Mouse (Mus musculus): ENCODE data around the gene Acadvl. TPM values are rescaled to one million over a fixed set of nuclear protein-coding genes. Genes with fewer than 3 reads are reported as not detected.

Gene Acadvl
- total RNA-seq, 2 experiments from 2014 or later, result 1,326 to 1,372 TPM

DNA sequence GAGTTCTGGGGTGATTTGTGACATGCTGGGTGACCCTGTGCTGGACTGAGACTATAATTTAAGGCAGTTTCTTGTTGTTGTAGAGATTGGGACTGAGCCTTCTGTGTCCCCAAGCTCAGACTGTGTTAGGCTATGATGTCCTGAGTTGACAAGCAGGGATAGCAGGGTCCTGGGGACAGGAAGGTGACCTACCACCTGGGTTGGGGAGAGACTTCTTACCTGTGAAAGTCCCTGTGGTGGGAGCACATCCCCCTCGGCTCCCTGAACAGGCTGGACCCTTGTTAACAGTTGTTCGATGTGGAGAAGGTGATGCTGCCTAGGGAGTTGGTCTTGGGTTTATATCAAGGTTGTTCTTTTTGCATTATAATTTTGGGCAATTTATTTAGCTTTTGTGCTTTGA is 12.7 kb downstream of the Acadvl start:
- no peak for DNase-seq

DNA sequence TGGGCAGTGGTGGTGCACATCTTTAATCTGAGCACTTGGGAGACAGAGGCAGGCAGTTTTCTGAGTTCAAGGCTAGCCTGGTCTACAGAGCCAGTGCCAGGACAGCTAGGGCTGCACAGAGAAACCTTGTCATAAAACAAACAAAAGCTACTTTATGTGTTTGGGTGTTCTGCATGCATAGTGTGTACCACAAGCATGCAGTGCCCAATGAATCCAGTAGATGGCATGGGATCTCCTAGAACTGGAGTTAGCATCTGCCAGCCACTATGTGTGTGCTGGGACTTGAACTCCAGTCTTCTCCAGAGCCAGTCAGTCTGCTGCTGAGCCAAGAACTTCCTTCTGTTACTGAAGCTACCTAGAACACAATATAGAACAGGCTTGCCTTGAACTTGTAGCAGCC is 13.3 kb downstream of the Acadvl start:
- DNase-seq, result no peak

DNA sequence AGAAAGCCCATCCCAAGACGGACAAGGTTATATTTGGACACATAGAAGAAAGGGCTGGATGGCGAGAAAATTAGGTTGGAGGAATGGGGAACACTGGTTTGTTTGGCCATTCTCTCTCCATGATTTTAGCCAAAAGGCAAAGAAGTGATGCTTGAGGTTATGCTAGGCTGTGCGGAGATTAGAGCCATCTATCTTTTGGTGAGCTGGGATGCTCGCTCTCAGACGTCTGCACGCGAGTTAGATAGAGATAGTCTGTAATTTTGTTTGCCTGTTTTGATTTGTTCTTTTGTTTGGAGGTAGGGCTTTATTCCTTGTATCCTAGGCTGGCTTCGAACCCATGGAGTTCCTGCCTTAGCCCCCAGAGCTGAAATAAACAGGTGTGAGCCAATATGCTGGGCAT is 14.1 kb downstream of the Acadvl start:
- DNase-seq, result no peak

DNA sequence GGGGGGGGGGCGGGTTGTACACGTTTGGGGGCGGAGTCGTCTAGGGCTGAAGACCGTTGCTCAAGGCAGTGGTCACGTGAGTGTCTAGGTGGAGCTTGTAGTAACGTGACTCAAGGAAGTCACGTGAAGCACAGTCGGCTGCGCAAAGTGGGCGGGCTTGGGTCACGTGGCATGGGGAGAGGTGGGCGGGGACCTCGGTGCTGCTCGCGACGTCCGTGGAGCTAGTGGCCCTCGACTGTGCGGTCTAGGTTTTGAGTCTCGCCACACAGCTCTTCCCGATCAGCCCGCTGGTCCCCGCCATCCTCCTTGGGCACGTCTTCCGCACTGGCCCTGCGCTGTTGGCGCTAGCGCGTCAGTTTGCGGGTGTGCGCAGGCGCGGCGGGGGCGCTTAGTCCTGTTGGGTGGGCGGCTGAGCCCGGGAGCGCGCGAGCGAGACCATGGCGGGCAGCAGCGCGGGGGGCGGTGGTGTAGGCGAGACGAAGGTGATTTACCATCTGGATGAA is 14.8 kb downstream of the Acadvl start, which contains the start of gene Dvl2:
Gene Dvl2, plus strand, starts transcription at position 200 of the 503 bp plus-strand sequence.
- peak; percentile 91 to 94 for DNase-seq

DNA sequence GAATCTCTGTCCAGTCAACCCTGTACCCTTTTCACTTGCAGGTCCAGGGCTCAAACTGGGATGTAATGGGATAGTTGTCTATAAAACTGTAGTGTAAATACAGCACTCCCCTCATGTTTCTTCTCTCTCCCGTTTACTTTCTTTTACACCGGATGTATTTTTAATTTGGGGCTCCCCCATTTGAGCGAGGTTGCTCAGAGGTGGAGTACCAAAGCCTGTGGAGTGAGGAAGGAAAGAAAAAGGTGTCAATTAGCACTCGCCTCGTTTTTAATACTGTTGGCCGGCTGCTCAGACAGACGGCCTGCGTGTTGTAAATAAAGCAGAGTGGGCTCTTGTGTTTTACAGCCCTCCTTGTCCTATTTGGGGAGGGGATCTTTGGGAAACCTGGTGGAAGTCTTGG is 15.5 kb downstream of the Acadvl start:
- no peak for DNase-seq

DNA sequence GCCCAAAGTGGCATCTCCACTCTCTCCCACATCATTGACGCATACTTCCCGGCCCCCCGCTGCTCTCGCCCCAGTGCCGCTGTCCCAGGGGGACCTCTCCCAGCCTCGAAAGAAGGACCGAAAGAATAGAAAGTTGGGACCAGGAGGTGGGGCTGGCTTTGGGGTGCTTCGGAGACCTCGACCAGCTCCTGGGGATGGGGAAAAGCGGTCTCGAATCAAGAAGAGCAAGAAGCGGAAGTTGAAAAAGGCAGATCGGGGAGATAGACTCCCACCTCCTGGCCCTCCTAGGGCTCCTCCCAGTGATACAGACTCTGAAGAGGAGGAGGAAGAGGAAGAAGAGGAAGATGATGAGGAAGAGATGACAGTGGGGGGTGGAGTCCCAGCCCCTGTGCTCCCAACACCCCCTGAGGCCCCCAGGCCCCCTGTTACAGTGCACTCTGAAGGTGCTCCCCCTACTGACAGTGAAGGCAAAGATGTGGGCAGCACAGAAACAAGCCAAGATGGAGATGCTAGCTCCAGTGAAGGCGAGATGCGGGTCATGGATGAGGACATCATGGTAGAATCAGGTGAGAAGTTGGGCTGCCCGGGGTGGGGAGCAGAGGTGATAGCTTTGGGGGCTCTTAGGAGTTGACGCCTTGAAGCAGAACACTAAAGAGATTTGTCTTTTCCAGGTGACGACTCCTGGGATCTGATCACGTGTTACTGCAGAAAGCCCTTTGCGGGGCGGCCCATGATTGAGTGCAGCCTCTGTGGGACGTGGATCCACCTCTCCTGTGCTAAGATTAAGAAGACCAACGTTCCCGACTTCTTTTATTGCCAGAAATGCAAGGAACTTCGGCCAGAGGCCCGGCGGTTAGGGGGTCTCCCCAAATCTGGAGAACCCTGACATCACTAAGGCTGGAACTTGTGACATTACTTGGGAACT is 16.4 kb downstream of the Acadvl start:
- peak in 1 of 2 experiments; percentile 28 for DNase-seq

DNA sequence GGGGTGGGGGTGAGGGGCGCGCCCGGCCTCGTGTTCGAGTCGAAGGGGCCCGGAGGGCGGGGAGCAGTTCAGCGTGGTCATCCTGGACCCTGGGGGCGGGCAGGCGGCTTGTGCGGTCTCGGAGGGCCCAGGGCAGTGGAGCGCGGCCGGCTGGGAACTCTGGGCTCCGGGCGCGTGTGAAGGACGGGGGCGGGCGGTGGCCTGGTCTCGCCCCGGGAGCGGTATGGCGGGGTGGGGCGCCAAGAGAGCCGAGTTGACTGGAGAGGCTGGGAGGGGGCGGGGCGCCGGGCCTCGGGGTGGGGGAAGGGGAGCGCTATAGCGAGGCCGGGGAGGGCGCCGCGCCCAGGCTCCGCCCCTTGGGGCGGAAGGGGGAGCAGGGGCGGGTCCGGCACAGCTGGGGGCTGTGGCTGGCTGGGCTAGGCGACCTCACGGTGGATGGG is 18.1 kb downstream of the Acadvl start:
- peak; percentile 92 to 94 for DNase-seq

DNA sequence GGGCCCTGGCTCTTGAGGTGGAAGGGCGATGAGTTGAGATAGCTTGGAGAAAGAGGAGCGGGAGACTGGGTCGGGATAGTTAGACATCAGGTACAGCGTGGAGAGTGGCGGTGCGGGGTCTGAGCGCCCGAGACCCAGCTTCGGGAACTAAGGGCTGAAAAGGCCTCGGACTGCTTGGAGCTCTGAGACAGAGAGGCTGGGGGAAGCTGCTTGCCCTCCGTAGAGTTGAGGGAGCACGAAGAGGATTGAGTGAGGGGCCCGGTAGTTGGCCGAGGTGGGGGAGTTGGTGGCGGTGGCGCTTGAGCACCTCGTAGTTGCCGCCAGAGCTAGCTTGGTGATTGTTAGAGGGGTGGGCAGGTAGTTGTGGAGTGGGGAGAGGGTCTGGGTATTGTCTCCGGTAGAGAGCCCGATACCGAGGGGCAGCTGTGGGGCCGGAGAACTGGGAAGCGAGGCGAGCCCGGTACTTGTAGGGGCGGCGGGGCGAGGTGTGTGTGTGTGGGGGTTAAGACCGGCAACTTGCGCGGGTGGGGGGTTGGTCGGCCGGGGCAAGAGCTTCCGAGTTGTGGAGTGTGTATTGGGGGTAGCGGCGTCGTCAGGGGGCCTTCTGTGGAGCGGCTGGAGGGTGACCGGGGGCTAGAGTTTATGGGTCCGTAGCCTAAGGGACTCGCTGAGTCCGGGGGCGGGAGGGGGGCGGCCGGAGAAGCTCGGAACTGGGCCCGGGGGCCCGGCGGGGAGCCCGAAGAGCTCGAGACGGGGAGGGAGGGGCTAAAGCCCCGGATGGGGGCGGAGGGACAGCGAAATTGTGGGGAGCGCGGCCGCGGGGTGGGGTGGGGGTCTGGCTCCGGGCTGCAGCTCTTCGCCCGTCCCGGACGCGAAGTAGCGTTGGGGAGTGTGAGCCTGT is 18.8 kb downstream of the Acadvl start:
- DNase-seq, result peak; percentile 57 to 71

DNA sequence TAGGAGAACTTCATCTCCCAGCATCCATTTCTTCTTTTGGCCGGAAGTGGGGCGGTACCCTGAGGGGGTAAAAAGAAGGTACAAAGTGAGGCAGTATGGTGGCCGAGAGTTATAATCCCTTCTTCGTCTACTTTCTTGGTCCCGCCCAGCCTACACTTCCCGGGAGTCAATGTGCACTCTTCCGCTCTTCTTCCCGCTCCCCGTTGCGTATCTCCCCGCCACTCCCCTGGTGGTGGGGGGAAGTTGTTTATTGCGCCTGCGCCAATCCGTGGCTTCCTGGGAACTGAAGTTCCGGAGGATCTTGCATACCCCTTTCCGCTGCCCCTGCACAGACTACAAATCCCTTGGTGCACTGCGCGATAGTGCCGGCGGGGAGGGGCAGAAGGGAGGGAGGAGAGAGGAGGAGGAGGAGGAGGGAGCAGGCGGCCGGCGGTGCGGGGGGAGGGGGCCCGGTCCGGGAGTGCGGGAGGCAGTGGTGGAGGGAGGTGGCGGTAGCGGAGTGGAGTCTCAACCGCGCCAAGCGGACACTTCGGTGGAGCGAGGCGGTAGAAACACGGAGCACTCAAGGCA is 19.7 kb downstream of the Acadvl start, which contains the start of gene Phf23:
Gene Phf23, plus strand, starts transcription at position 387 of the 570 bp plus-strand sequence.
- peak; percentile 98 to 100 for DNase-seq

DNA sequence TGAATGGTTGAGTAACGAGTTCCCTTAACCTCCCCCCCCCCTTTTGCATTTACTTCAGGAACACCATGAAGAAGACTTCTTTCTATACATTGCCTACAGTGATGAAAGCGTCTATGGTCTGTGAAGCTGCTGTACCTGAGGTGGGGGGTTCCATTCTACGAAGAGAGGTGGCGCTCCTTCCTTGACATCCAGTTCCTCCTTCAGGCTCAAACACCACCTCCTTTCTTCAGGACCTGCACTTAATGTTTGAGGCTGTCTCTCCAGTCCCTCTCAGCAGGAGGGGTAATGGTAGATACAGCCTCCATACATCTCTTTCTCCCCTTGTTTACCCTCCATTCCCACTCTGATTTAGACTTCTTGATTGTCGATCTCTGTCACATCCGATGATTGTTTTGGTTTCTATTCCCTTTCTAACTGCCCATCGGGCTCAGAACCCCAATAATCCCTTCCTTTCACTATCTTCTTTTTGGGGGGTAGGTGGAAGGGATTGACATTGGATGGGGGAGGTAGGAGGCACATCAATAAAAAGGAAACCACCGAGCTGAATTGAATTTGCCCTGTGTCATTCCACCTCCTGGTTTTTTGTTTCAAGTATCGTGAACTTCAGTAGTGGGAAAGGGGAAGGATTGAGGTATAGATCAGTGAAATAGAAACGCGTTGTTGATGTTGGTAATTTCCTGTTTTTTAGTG is 20.7 kb downstream of the Acadvl start:
- no peak for DNase-seq

DNA sequence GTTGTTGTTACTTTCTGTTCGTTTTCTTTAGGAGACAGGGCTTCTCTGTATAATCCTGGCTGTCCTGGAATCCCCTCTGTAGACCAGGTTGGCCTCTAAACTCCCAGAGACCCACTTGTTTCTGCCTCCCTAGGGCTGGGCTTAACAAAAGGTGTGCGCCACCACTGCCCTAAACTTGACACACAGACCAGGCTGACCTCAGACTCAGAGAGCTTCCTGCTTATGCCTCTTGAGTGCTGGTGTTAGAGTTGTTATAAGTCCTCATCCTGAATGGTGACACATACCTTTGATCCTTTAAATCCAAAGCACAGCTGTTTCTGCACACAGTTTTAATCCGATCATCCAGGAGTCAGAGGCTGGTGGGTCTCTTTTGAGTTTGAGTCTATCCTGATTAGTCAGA is 22.3 kb downstream of the Acadvl start:
- no peak for DNase-seq

DNA sequence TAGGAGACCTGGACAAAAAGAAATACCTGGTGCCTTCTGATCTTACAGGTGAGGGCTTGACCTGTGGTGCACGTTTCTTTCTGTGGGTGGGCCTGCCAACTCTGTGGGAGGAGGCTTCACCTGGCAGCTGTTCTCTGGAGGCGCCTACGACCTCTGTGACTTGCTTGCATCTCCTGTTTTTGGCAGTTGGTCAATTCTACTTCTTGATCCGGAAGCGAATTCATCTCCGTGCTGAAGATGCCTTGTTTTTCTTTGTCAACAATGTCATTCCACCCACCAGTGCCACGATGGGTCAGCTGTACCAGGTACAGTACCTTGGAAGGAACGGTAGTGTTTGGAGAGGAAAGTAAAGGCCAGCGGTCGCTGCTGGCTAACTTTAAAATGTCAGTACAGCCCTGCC is 22.8 kb downstream of the Acadvl start:
- peak in 1 of 2 experiments; percentile 39 for DNase-seq

DNA sequence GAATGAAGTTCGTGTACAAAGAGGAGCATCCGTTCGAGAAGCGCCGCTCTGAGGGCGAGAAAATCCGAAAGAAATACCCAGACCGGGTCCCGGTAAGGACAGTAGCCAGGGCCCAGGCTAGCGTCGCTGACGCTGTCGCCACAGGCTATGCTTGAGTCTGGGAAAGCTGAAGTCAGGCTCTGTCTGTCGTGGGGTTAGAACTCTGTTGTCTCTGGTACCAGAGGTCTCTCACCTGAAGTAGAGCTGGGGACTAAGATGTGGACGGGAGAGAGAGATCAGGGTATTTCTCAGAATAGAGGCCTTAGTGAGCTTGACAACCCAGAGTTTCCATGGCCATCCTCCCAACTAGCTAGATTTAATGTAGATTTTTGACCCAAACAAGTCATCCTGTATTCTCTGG is 23.5 kb downstream of the Acadvl start:
- DNase-seq, result no peak

DNA sequence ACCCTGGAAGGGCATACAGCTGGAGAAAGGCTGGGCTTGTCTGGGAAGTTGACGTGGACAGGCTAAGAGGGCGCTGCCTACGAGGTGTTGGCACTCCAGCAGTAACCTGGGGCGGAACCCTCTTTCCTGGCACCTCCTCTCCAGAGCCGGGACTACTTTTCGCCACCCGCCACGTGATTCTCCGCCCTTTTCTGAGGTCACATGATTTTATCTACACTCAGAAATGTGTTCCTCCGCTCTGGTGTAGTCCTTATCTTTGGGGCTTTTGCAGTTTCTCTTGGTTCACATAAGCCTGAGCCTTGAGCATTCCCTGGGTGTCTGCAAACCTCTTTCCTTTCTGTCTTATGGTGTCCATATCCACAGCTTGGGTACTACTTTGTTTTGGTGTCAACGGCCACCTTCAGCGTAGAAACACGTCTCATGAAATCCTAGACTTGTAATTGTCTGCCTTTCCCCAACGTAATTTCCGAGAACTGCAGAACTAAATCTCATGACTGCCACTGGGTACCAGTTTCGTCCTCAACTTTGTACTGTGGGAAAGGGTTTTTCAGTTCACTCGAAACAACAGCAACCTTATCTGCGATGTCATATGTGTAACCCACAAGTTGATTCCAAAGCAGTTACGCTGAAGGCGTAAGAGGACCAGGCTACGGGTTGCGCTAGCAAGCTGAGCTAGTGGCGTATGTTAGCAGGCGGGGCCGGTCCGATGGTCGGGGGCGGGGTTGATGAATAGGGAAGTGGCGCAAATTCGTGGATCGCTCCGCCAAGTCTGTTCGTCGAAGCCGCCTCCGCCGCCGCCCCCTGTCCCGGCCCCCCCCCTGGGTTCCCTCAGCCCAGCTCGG is 24.1 kb downstream of the Acadvl start, which contains the start of gene Gabarap:
Gene Gabarap, plus strand, starts transcription at position 294 of the 842 bp plus-strand sequence.
- DNase-seq, result peak; percentile 98

DNA sequence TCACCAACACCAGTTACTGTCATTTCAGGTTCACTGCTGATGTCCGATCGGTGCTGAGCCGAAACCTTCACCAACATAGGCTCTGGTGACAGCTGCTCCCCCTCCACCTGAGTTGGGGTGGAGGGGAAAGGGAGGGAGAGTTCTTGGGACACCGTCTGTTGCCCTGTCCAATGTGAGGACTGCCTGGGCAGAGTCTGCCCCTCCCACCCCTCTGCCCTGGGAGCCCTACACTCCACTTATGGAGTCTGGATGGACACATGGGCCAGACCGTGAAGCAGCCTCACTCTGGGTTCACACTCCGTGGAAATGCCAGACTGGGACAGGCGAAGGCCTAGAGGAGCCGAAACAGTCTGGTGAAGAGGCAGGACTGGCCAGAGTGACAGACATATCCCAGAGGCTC is 25.3 kb downstream of the Acadvl start:
- DNase-seq, result no peak

DNA sequence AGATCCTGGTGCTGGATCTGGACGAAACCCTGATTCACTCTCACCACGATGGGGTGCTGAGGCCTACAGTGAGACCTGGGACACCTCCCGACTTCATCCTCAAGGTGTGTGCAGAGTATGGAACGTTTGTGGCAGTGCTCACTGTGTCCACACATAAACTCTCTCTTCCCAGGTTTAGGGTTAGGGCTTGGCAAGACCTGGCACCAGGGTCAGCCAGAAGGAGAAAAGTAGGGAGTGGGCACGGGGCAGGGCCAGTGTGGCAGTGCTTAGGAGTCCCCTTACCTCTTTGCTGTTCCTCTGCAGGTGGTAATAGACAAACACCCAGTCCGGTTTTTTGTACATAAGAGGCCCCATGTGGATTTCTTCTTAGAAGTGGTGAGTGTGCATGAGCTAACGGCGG is 30.8 kb downstream of the Acadvl start:
- no peak for DNase-seq

DNA sequence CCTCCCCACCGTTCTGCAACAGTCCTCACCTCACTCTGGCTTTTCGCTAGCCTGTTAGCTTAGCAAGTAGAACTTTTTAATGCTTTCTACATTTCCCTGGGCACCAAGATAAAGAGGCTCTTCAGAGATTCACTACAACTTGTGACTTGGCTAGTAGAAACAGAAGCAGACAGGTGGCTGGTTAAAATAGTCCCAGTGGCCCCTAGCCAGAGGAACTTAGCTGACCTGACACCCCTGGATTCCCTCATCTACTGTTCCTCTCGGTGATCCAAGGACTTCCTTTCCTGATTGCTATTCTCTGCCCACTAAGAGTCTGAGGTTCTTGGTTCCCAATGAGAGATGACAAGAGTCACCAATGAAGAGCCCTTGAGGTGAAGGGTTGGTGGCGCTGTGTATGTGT is 31.8 kb downstream of the Acadvl start:
- DNase-seq, result peak; percentile 60 to 61

DNA sequence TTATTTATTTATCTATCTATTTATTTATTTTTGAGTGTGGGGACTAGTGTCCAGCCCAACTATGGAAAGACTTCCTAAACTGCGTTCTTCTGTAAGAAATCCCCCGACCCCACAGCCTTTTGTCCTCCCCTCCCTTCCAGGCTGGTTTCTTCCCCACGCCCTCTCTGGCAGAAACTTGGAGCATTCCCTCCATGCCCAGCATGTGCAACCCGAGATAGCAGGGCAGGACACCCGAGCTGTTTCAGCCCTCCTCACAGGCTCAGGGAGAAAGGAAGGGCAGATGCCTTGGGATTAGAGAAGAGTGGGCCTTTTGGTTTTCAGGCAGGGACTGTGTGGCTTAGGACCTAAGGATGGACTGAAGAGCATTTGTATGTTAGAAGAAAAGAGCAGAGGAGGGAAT is 32.3 kb downstream of the Acadvl start:
- DNase-seq, result peak; percentile 59 to 63

DNA sequence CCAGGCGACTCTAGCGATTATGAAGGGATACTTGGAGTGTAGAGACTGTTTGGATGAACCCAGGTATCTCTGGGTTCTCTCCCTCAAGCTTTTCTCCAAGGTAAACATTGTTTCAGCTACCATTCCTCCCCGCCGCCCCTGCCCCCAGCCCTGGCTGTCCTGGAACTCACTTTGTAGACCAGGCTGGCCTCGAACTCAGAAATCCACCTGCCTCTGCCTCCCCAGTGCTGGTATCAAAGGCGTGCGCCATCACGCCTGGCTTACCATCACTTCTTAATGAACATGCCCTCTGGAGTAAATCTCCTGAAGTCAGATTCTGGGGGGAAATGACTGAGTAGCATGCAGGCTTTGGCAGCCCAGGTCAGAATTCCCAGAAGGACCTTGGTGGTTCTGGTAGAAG is 33.0 kb downstream of the Acadvl start, which contains the start of gene Elp5:
Gene Elp5, minus strand, starts transcription at position 293 of the 400 bp plus-strand sequence.
- no peak for DNase-seq

DNA sequence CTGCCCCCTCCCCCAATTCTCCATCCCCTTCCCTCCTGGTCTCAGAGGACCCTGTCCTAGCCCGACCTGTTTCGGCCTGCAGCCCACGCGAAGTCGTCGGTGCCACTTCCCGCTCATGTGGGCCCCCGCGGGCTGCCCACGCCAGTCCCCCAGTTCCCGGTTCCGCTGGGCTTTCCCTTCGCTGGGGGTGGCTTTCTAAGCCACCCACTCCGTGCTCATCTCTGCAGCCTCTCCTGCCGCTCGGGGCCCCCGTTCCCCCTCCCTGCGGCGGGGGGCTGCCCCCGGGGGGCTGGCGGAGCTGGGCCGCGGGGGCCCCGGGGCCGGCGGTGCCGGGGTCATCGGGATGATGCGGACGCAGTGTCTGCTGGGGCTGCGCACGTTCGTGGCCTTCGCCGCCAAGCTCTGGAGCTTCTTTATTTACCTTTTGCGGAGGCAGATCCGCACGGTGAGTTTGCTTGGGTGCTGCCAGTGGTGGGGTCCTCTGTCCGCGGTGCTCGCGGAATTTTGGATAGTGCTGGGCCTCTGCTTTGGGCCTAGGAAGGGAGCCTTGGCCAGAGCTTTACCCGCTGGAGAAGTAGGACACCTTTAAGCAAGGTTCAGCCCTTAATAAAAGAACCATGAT is 34.0 kb downstream of the Acadvl start, which contains the start of gene Ctdnep1:
Gene Ctdnep1, plus strand, starts transcription at position 16 of the 622 bp plus-strand sequence.
- DNase-seq, result no peak
